Mouse (Mus musculus) lung, postnatal 0 days (tissue): Measurements from ENCODE around the gene Itih3. TPM values are rescaled to one million over a fixed set of nuclear protein-coding genes. Genes with fewer than 3 reads are reported as not detected.
A peak's percentile ranks its signal among the peaks of the same experiment; 100 is the strongest.

ENCODE experiments used
- ATAC-seq: fragments of 200-750 bp; cut with Nextera tagmentation; 2 replicates; pipeline ENCODE4 v1.8.0; 2017; ENCODE audit warnings: moderate library complexity
- DNase-seq: peaks from one replicate; pipeline ENCODE4 v3.0.0-alpha.2; 2016; ENCODE audit warnings: low spot score
- H3K27ac ChIP-seq: fragments of 300-500 bp; sonication (generic); 2 replicates; pipeline ENCODE4 v1.5.1; 2014; ENCODE audit warnings: antibody characterized with exemption, mild to moderate bottlenecking, low read length, mixed read lengths
- H3K27me3 ChIP-seq: fragments of 300-500 bp; sonication (generic); replicated peaks from 2 replicates; pipeline ENCODE4 v1.6.1; 2014; ENCODE audit warnings: low read length, mixed read lengths; ENCODE audit not compliant: insufficient read depth
- H3K36me3 ChIP-seq: fragments of 300-500 bp; sonication (generic); 2 replicates; pipeline ENCODE4 v1.6.1; 2014; ENCODE audit warnings: low read length, mixed read lengths; ENCODE audit not compliant: insufficient read depth
- H3K4me1 ChIP-seq: fragments of 300-500 bp; sonication (generic); 2 replicates; pipeline ENCODE4 v1.6.1; 2014; ENCODE audit warnings: antibody characterized with exemption, low read depth, low read length, mixed read lengths; ENCODE audit not compliant: insufficient read depth
- H3K4me2 ChIP-seq: fragments of 300-500 bp; sonication (generic); replicated peaks from 2 replicates; pipeline ENCODE4 v1.6.1; 2014; ENCODE audit warnings: low read depth, mild to moderate bottlenecking, low read length, moderate library complexity, mixed read lengths
- H3K4me3 ChIP-seq: fragments of 300-500 bp; sonication (generic); 2 replicates; pipeline ENCODE4 v1.5.1; 2014; ENCODE audit warnings: low read depth, low read length
- H3K9ac ChIP-seq: fragments of 300-500 bp; sonication (generic); replicated peaks from 2 replicates; pipeline ENCODE4 v1.6.1; 2014; ENCODE audit warnings: low read depth, mild to moderate bottlenecking
- H3K9me3 ChIP-seq: fragments of 300-500 bp; sonication (generic); 2 replicates; pipeline ENCODE4 v1.6.1; 2016; ENCODE audit warnings: low read length, mixed read lengths
- CTCF ChIP-seq: IDR thresholded peaks from 2 replicates; pipeline ENCODE4 v1.5.1; 2016; ENCODE audit warnings: antibody characterized with exemption, mild to moderate bottlenecking
- EP300 ChIP-seq: IDR thresholded peaks from 2 replicates; pipeline ENCODE4 v1.6.1; 2016; ENCODE audit warnings: antibody characterized with exemption, mild to moderate bottlenecking, control low read depth
- WGBS: fragments of 180-500 bp; shearing (Covaris S2); extraction: QIAGEN DNeasy Blood & Tissue Kit; methylation state at CpG from one replicate; pipeline ENCODE4 v1.1.7; 2014; 5-methylcytosine and 5-hydroxymethylcytosine counted together
- polyA plus RNA-seq: library from polyadenylated mRNA; unstranded; fragments of >200 nt; fragmentation: Nextera tagmentation; extraction: Ambion mirVana; gene quantifications from 2 replicates; pipeline ENCODE4 v1.2.1, GENCODE M21; 2015

The Itih3 gene
- polyA plus RNA-seq, 1 experiment from 2014 or later: 2.5 TPM

- Histone ChIP-seq H3K4me3 (no peak within 1 kb of the TSS), H3K27ac (peak within 1 kb of the TSS; percentile 61; the same call in 1 of the 2 replicates), H3K9me3 (no peaks in the 10 kb centered on the region), H3K9ac (no peak within 1 kb of the TSS), H3K36me3 (no peaks in the 10 kb centered on the region), H3K4me1 (peaks cover 10% of the 10 kb centered on the region), H3K4me2 (no peak within 1 kb of the TSS), H3K27me3 (no peaks in the 10 kb centered on the region)
- no peak for ATAC-seq
- DNase-seq: no peak
- WGBS: 83% methylated on average over 3 of the region's 3 CpGs
- TF ChIP-seq CTCF (no peak), EP300 (no peak)
These were observed 37.4 kb downstream of the Itih3 start, which contains the start of gene Itih4 for GRCm38 (mm10) chr14:30886204-30886603. Gene Itih4, plus strand, starts transcription at chr14:30886476.

GRCm38 (mm10) chr14:30885298-30885697 lies 38.3 kb downstream of the Itih3 start:
- no peak for ATAC-seq
- Histone ChIP-seq H3K9ac (no peak overlapping the region), H3K4me1 (peaks cover 10% of the 10 kb centered on the region), H3K4me3 (no peak overlapping the region), H3K9me3 (no peaks in the 10 kb centered on the region), H3K36me3 (no peaks in the 10 kb centered on the region), H3K27ac (no peak overlapping the region), H3K4me2 (no peak overlapping the region), H3K27me3 (no peaks in the 10 kb centered on the region)
- TF ChIP-seq CTCF (no peak), EP300 (no peak)
- 3% methylated on average over 3 of the region's 3 CpGs for WGBS
- DNase-seq: peak; percentile 55

- WGBS: 93% methylated on average over 3 of the region's 3 CpGs
These were observed 41.8 kb downstream of the Itih3 start for GRCm38 (mm10) chr14:30881718-30882108.

GRCm38 (mm10) chr14:30880811-30881717 lies 42.5 kb downstream of the Itih3 start:
- H3K4me2 ChIP-seq: no peak overlapping the region
- DNase-seq (peak; percentile 73), ATAC-seq (no peak)
- H3K27ac ChIP-seq: no peak overlapping the region
- peak; percentile 79 for TF ChIP-seq CTCF
- no peak for TF ChIP-seq EP300
- H3K4me1 ChIP-seq: peaks cover 7% of the 10 kb centered on the region; the same call in 1 of the 2 replicates
- H3K36me3 ChIP-seq: no peaks in the 10 kb centered on the region
- no peaks in the 10 kb centered on the region for H3K27me3 ChIP-seq
- WGBS: 73% methylated on average over 17 of the region's 17 CpGs
- H3K4me3 ChIP-seq: no peak overlapping the region
- H3K9me3 ChIP-seq: no peaks in the 10 kb centered on the region
- H3K9ac ChIP-seq: no peak overlapping the region

More at GRCm38 (mm10) chr14:30881718-30882108, 41.8 kb downstream of the Itih3 start:
- Histone ChIP-seq H3K9ac (no peak overlapping the region), H3K36me3 (no peaks in the 10 kb centered on the region), H3K27ac (no peak overlapping the region), H3K4me1 (peaks cover 7% of the 10 kb centered on the region; the same call in 1 of the 2 replicates), H3K9me3 (no peaks in the 10 kb centered on the region), H3K4me2 (no peak overlapping the region), H3K4me3 (no peak overlapping the region), H3K27me3 (no peaks in the 10 kb centered on the region)
- ATAC-seq (no peak), DNase-seq (no peak)
- TF ChIP-seq EP300: no peak
- TF ChIP-seq CTCF: no peak

GRCm38 (mm10) chr14:30880251-30880650 lies 43.3 kb downstream of the Itih3 start:
- Histone ChIP-seq H3K27me3 (no peaks in the 10 kb centered on the region), H3K27ac (0 out of 2 replicates have a peak overlapping the region, but pooled peaks have one; percentile 51), H3K4me3 (no peak overlapping the region), H3K9ac (no peak overlapping the region), H3K36me3 (no peaks in the 10 kb centered on the region), H3K4me2 (0 out of 2 replicates have a peak overlapping the region, but pooled peaks have one; percentile 8), H3K4me1 (peaks cover 13% of the 10 kb centered on the region; the same call in 1 of the 2 replicates), H3K9me3 (no peaks in the 10 kb centered on the region)
- no peak for DNase-seq
- 72% methylated on average over 8 of the region's 8 CpGs for WGBS
- no peak for ATAC-seq
- TF ChIP-seq CTCF (no peak), EP300 (no peak)

- Histone ChIP-seq H3K4me2 (0 out of 2 replicates have a peak overlapping the region, but pooled peaks have one; percentile 22), H3K4me1 (peaks cover 13% of the 10 kb centered on the region; the same call in 1 of the 2 replicates), H3K4me3 (no peak overlapping the region), H3K9me3 (no peaks in the 10 kb centered on the region), H3K36me3 (no peaks in the 10 kb centered on the region), H3K9ac (no peak overlapping the region), H3K27me3 (no peaks in the 10 kb centered on the region), H3K27ac (peak overlapping the region; percentile 51)
- ATAC-seq (peak; percentile 0; the same call in 1 of the 2 replicates), DNase-seq (no peak)
- 51% methylated on average over 9 of the region's 9 CpGs for WGBS
- TF ChIP-seq CTCF: no peak
- TF ChIP-seq EP300: no peak
These were observed 43.8 kb downstream of the Itih3 start for GRCm38 (mm10) chr14:30879794-30880193.
